Mouse (Mus musculus) embryonic facial prominence, embryonic 13.5 days (tissue): Measurements from ENCODE around the gene Ubap2. TPM values are rescaled to one million over a fixed set of nuclear protein-coding genes. Genes with fewer than 3 reads are reported as not detected.

Source experiments
- ATAC-seq: fragments of 200-750 bp; cut with Nextera tagmentation; 2 replicates; pipeline ENCODE4 v1.8.0; 2017; ENCODE audit warnings: low read depth; ENCODE audit not compliant: insufficient number of reproducible peaks, insufficient read depth, low FRiP score, low TSS enrichment
- H3K27ac ChIP-seq: fragments of 300-500 bp; sonication (generic); 2 replicates; pipeline ENCODE4 v1.5.1; 2015; ENCODE audit warnings: moderate library complexity, mild to moderate bottlenecking, inconsistent platforms
- H3K27me3 ChIP-seq: fragments of 300-500 bp; sonication (generic); 2 replicates; pipeline ENCODE4 v1.6.1; 2015; ENCODE audit warnings: mild to moderate bottlenecking, inconsistent platforms
- H3K36me3 ChIP-seq: fragments of 300-500 bp; sonication (generic); 2 replicates; pipeline ENCODE4 v1.6.1; 2015; ENCODE audit warnings: mild to moderate bottlenecking, inconsistent platforms
- H3K4me1 ChIP-seq: fragments of 300-500 bp; sonication (generic); 2 replicates; pipeline ENCODE4 v1.6.1; 2015; ENCODE audit warnings: inconsistent platforms
- H3K4me2 ChIP-seq: fragments of 300-500 bp; sonication (generic); 2 replicates; pipeline ENCODE4 v1.6.1; 2015; ENCODE audit warnings: moderate library complexity, mild to moderate bottlenecking, inconsistent platforms
- H3K4me3 ChIP-seq: fragments of 300-500 bp; sonication (generic); 2 replicates; pipeline ENCODE4 v1.5.1; 2015; ENCODE audit warnings: mild to moderate bottlenecking, inconsistent platforms
- H3K9ac ChIP-seq: fragments of 300-500 bp; sonication (generic); 2 replicates; pipeline ENCODE4 v1.6.1; 2015; ENCODE audit warnings: mild to moderate bottlenecking, inconsistent platforms
- H3K9me3 ChIP-seq: fragments of 300-500 bp; sonication (generic); 2 replicates; pipeline ENCODE4 v1.6.1; 2016; ENCODE audit warnings: inconsistent platforms
- WGBS: fragments of 180-500 bp; shearing (Covaris S2); methylation state at CpG from one replicate; pipeline ENCODE4 v1.1.7; 2015; ENCODE audit warnings: mixed read lengths; 5-methylcytosine and 5-hydroxymethylcytosine counted together
- polyA plus RNA-seq: library from polyadenylated mRNA; unstranded; fragments of >200 nt; fragmentation: Nextera tagmentation; extraction: Ambion mirVana; gene quantifications from 2 replicates; pipeline ENCODE4 v1.2.1, GENCODE M21; 2015

Ubap2 gene
- 65.9 and 70.0 TPM in 2 replicates for polyA plus RNA-seq

GRCm38 (mm10) chr4:41274980-41275850, at the start of gene Ubap2:
Gene Ubap2 (minus strand): TSS chr4:41275144.
- Histone ChIP-seq H3K9ac (peak within 1 kb of the TSS; percentile 91), H3K4me2 (peak within 1 kb of the TSS; percentile 68), H3K36me3 (peaks cover 14% of the 10 kb centered on the region), H3K4me1 (peaks cover 28% of the 10 kb centered on the region), H3K27me3 (no peaks in the 10 kb centered on the region), H3K4me3 (peak within 1 kb of the TSS; percentile 82), H3K9me3 (no peaks in the 10 kb centered on the region), H3K27ac (peak within 1 kb of the TSS; percentile 95)
- under 1% methylated on average over 60 of the region's 60 CpGs for WGBS
- peak; percentile 96 for ATAC-seq

DNA sequence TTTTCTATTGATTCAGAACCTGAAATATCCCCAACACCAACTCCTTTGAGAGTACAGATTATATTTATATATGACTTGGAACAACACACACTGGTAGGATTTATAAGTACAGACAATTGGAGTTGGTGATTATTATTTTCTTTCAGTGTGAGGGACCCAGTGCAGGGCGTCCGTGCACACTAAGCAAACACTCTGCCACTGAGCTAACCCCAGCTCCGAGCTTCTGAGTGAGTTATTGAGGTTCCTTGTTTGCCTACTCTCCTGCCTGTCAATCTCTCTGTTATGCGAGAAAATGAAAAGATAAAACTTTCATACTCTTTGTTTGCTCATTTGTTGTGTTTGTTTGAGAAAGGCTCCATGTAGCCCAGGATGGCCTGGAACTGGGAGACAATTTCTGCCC, 46.0 kb upstream of the Ubap2 start:
- Histone ChIP-seq H3K4me1 (no peaks in the 10 kb centered on the region), H3K4me3 (no peak overlapping the region), H3K36me3 (no peaks in the 10 kb centered on the region), H3K9ac (no peak overlapping the region), H3K9me3 (no peaks in the 10 kb centered on the region), H3K27me3 (no peaks in the 10 kb centered on the region), H3K4me2 (no peak overlapping the region), H3K27ac (no peak overlapping the region)
- 80% methylated on average over 4 of the region's 4 CpGs for WGBS
- ATAC-seq = no peak

DNA sequence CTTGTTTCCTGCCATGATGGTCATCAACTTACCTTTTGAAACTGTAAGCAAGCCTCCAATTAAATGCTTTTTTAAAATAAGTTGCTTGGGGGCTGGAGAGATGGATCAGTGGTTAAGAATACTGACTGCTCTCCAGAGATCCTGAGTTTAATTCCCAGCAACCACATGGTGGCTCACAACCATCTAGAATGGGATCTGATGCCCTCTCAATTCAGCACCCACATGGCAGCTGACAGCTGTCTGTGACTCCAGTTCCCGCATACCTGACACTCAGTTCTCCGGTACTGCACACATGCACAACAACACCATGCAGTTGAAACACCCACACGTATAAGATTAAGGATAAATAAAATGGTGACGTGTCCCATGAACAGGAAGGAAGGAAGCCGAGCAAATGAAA, 43.3 kb upstream of the Ubap2 start:
- H3K9me3 ChIP-seq = no peaks in the 10 kb centered on the region
- H3K27me3 ChIP-seq = no peaks in the 10 kb centered on the region
- H3K4me1 ChIP-seq = peaks cover 12% of the 10 kb centered on the region
- no peak overlapping the region for H3K27ac ChIP-seq
- WGBS = 88% methylated on average over 5 of the region's 5 CpGs
- H3K9ac ChIP-seq = no peak overlapping the region
- no peaks in the 10 kb centered on the region for H3K36me3 ChIP-seq
- no peak overlapping the region for H3K4me2 ChIP-seq
- no peak for ATAC-seq
- no peak overlapping the region for H3K4me3 ChIP-seq

DNA sequence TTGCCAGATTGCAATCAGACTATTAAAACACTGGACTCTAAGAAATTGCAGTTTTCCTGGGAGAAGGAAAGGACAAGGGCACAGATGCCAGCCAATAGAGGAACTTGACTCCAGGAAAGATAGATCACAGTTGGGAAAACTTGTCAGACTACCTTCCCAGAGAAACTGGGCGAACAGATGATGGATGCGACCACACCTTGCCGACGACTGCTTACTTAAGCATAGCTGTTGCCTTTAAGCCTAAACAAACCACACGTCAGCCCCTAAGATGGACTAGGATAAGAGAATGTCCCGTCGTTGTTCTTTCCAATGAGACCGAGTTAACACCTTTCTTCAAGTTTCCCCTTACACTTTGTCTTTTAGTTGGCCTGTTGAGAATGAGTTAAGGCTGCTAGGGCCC, 40.2 kb upstream of the Ubap2 start:
- Histone ChIP-seq H3K4me3 (peak overlapping the region; percentile 99), H3K27me3 (no peaks in the 10 kb centered on the region), H3K4me2 (peak overlapping the region; percentile 90), H3K36me3 (peaks cover 21% of the 10 kb centered on the region), H3K9ac (peak overlapping the region; percentile 97), H3K4me1 (peaks cover 20% of the 10 kb centered on the region), H3K27ac (peak overlapping the region; percentile 96), H3K9me3 (no peaks in the 10 kb centered on the region)
- ATAC-seq = no peak
- WGBS = 48% methylated on average over 8 of the region's 8 CpGs

GRCm38 (mm10) chr4:41314141-41315129, 39.5 kb upstream of the Ubap2 start, which contains the start of gene Dcaf12:
Gene Dcaf12 (minus strand): TSS chr4:41314889.
- peak within 1 kb of the TSS; percentile 99 for H3K4me3 ChIP-seq
- peaks cover 20% of the 10 kb centered on the region for H3K4me1 ChIP-seq
- H3K36me3 ChIP-seq = peaks cover 28% of the 10 kb centered on the region
- peak within 1 kb of the TSS; percentile 97 for H3K9ac ChIP-seq
- peak within 1 kb of the TSS; percentile 90 for H3K4me2 ChIP-seq
- peak within 1 kb of the TSS; percentile 96 for H3K27ac ChIP-seq
- ATAC-seq = peak; percentile 93
- H3K27me3 ChIP-seq = no peaks in the 10 kb centered on the region
- under 1% methylated on average over 70 of the region's 70 CpGs for WGBS
- no peaks in the 10 kb centered on the region for H3K9me3 ChIP-seq

DNA sequence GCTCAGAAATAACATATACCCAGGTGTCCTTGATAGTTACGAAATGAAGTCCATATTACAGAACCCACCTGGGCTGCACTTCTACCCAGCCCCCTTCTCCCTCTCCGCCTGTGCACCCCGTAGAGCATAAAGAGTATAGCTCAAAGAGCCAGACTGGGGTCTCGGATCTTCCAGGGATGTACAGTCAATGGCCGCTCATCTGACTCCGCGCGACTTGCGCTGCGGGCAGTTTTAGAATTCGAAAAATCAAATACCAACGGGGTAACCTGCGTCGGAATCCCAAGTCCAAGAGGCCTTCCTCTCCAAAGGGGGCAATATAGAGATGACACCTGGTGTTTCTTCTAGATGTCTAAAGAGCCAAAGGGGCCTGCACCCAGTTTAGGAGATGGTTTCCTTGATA, 38.8 kb upstream of the Ubap2 start:
- Histone ChIP-seq H3K27ac (peak overlapping the region; percentile 96; the same call in 1 of the 2 replicates), H3K9me3 (no peaks in the 10 kb centered on the region), H3K4me1 (peaks cover 20% of the 10 kb centered on the region), H3K36me3 (peaks cover 35% of the 10 kb centered on the region), H3K9ac (peak overlapping the region; percentile 97), H3K27me3 (no peaks in the 10 kb centered on the region), H3K4me2 (peak overlapping the region; percentile 90), H3K4me3 (peak overlapping the region; percentile 99)
- no peak for ATAC-seq
- 9% methylated on average over 14 of the region's 14 CpGs for WGBS

DNA sequence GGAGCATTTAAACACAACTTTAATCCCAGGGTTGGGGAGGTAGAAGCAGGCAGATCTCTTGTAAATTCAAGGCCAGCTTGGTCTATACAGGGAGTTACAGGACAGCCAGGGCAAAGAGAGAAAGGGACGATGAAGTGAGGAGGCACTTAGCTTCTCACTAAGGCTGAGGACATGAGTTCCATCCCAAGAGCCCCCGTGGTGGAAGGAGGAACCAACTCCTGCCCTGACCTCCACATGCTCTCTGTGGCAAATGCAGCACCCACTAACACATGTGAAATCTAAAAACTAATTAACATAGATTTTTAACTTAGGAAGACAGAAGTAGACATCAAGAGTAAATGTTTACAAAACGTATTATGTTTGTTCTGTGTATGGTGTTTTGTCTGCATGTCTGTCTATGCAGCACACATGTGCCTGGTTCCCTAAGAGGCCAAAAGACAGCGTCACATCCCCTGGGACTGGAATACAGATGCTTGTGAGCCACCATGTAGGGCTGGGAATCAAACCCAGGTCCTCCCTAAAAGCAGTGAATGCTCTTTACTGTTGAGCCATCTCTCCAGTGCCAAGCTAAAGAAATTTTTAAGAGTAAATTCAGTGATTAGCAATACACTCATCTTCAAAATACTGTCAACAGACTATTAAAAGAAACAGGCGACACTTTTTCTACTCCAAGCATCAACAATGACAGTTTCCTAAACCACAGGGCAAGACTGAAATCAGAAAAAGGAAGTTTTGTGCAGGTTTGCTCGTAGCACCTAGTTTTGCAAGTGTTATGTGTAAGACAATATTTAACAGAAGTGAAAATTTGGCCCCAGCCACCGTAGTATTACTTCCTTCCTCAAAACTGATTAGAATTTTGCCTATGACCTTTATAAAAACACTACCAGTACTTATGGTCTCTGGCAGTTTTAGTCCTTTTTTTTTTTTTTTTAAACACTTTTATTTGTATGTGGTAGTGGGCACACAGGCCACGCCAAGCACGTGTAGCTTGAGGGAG, 35.9 kb upstream of the Ubap2 start:
- no peak overlapping the region for H3K9ac ChIP-seq
- no peak for ATAC-seq
- peaks cover 55% of the 10 kb centered on the region for H3K36me3 ChIP-seq
- H3K4me2 ChIP-seq = no peak overlapping the region
- no peak overlapping the region for H3K27ac ChIP-seq
- no peaks in the 10 kb centered on the region for H3K27me3 ChIP-seq
- H3K4me1 ChIP-seq = peaks cover 20% of the 10 kb centered on the region
- H3K9me3 ChIP-seq = no peaks in the 10 kb centered on the region
- WGBS = 93% methylated on average over 9 of the region's 9 CpGs
- H3K4me3 ChIP-seq = no peak overlapping the region

DNA sequence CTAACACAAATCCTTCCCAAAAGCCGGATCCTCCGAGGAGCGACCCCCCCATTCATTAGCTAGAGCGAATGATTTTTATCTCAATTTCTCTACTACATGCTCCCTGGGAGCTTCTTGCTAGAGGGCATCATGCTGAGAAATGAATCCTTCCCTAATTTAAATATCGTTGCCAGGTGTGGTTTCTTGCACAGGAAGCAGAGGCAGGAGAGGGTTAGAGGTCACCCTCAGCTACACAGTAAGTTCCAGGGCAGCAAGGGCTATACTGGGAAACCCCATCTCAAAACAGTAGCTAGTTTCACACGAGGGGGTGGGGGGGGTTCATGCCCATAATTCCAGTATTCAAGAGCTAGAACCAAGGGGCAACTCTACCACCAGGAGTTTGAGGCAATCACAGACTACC, 32.5 kb upstream of the Ubap2 start:
- Histone ChIP-seq H3K27me3 (no peaks in the 10 kb centered on the region), H3K27ac (no peak overlapping the region), H3K9ac (no peak overlapping the region), H3K4me1 (0 out of 2 replicates have a peak, but pooled peaks cover under 1% of the 10 kb centered on the region), H3K9me3 (no peaks in the 10 kb centered on the region), H3K36me3 (peaks cover 70% of the 10 kb centered on the region), H3K4me3 (no peak overlapping the region), H3K4me2 (no peak overlapping the region)
- WGBS = 68% methylated on average over 6 of the region's 6 CpGs
- ATAC-seq = no peak

GRCm38 (mm10) chr4:41304302-41304701, 29.4 kb upstream of the Ubap2 start:
- Histone ChIP-seq H3K9me3 (no peaks in the 10 kb centered on the region), H3K27ac (no peak overlapping the region), H3K4me1 (no peaks in the 10 kb centered on the region), H3K4me3 (no peak overlapping the region), H3K27me3 (no peaks in the 10 kb centered on the region), H3K4me2 (no peak overlapping the region), H3K9ac (no peak overlapping the region), H3K36me3 (peaks cover 72% of the 10 kb centered on the region)
- 67% methylated on average over 3 of the region's 3 CpGs for WGBS
- ATAC-seq = no peak

DNA sequence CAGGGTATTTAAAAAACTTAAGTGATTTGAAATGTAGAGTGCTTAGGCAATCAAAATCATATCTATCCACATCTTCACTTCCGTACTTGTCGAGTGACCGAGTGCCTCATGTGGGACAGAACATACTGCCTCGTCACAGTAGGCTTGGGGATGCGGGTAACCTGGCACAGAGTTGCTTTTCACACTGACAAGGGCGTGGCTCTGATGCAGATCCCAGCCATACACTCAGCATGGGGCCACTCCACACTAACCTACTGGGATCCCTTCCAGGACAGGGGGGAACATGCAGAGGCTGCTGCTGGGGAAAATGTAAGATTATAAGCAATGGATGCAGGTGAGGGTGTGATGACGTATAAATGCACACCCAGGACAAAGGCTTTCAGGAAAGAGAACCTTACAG, 28.7 kb upstream of the Ubap2 start:
- WGBS = 89% methylated on average over 7 of the region's 7 CpGs
- Histone ChIP-seq H3K36me3 (peaks cover 72% of the 10 kb centered on the region), H3K9me3 (no peaks in the 10 kb centered on the region), H3K4me3 (no peak overlapping the region), H3K27me3 (no peaks in the 10 kb centered on the region), H3K4me2 (no peak overlapping the region), H3K9ac (no peak overlapping the region), H3K27ac (no peak overlapping the region), H3K4me1 (no peaks in the 10 kb centered on the region)
- ATAC-seq = no peak
